15 mouse cellular contexts compared by ENCODE assay signal in the genomic region with DNA sequence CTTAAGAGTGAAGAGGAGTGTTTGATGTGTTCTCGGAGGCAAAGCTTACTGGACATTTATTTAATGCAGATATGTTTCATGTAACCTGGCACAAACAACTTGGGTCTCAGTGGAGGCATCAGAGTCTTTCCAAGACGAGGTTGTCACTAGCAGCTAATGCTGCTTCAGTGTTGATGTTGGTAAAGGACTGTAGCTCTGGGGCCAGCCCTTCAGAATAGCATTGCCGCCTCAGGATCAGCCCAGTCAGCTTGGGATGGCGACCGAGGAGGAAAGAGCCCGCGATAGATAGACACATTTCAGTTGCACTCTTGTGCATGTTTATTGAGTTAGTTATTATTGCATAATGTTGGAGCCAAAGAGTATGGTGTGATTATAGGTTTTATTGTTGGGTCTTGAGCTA.
DNase-seq lines count a peak whose midpoint lies in the region; ATAC-seq lines count a peak whose summit lies in the region.
"Had no signal": no experiment of that assay in that cellular context is flagged by ENCODE, and none has a peak within 500 bp of the region (broad histone marks: within the 10 kb centered on the region; RNA-seq: fewer than 3 reads in every experiment).

No protein-coding gene starts in this region.

- no peak for ATAC-seq in heart, embryonic 12.5 days (ENCODE audit: insufficient number of reproducible peaks, low FRiP score)
- ATAC-seq in lung, embryonic 15.5 days (ENCODE audit: borderline replicate concordance, extremely low read depth, low FRiP score, low TSS enrichment) = no peak; the same call in 1 of the 2 replicates
- no peak for ATAC-seq in hindbrain, embryonic 14.5 days (ENCODE audit: low FRiP score)
- ATAC-seq in neural tube, embryonic 15.5 days (ENCODE audit: low FRiP score) = no peak

- 73% methylated on average over 7 of the region's 7 CpGs for WGBS in heart, embryonic 12.5 days
- WGBS in lung, embryonic 15.5 days = 41% methylated on average over 7 of the region's 7 CpGs
- 69% methylated on average over 7 of the region's 7 CpGs for WGBS in hindbrain, embryonic 14.5 days
- 71% methylated on average over 7 of the region's 7 CpGs for WGBS in neural tube, embryonic 15.5 days

- intact Hi-C loops in left cerebral cortex, postnatal 36 days (cut with DNase I) = no loop called here

- H3K27ac ChIP-seq in heart, embryonic 12.5 days (ENCODE audit: poor library complexity, severe bottlenecking) = peak overlapping the region; percentile 23; the same call in 1 of the 2 replicates
- H3K27ac ChIP-seq in lung, embryonic 15.5 days = peak overlapping the region; percentile 77
- H3K27ac ChIP-seq in hindbrain, embryonic 14.5 days = peak overlapping the region; percentile 76
- peak overlapping the region; percentile 63 for H3K27ac ChIP-seq in neural tube, embryonic 15.5 days (replicated peaks)
- H3K27ac ChIP-seq: liver, embryonic 13.5 days had no signal

- no peak overlapping the region for H3K9ac ChIP-seq in heart, embryonic 12.5 days
- no peak overlapping the region for H3K9ac ChIP-seq in lung, embryonic 15.5 days
- H3K9ac ChIP-seq in hindbrain, embryonic 14.5 days = no peak overlapping the region
- H3K9ac ChIP-seq in neural tube, embryonic 15.5 days (replicated peaks) = no peak overlapping the region
- H3K9ac ChIP-seq: liver, embryonic 13.5 days had no signal

- H3K27me3 ChIP-seq in heart, embryonic 12.5 days (replicated peaks) = no peaks in the 10 kb centered on the region
- H3K27me3 ChIP-seq in lung, embryonic 15.5 days = no peaks in the 10 kb centered on the region
- H3K27me3 ChIP-seq in hindbrain, embryonic 14.5 days (ENCODE audit: control insufficient read depth, insufficient read depth, low read length) = no peaks in the 10 kb centered on the region
- H3K27me3 ChIP-seq in neural tube, embryonic 15.5 days (replicated peaks) = no peaks in the 10 kb centered on the region
- H3K27me3 ChIP-seq: liver, embryonic 13.5 days had no signal

- H3K9me3 ChIP-seq in heart, embryonic 12.5 days (replicated peaks) = 0 out of 2 replicates have a peak, but pooled peaks cover 4% of the 10 kb centered on the region
- H3K9me3 ChIP-seq in lung, embryonic 15.5 days = no peaks in the 10 kb centered on the region
- no peaks in the 10 kb centered on the region for H3K9me3 ChIP-seq in hindbrain, embryonic 14.5 days (ENCODE audit: control insufficient read depth, low read length)
- H3K9me3 ChIP-seq in neural tube, embryonic 15.5 days (replicated peaks) = no peaks in the 10 kb centered on the region
- H3K9me3 ChIP-seq: liver, embryonic 13.5 days had no signal

- no peak overlapping the region for H3K4me3 ChIP-seq in heart, embryonic 12.5 days
- no peak overlapping the region for H3K4me3 ChIP-seq in lung, embryonic 15.5 days
- no peak overlapping the region for H3K4me3 ChIP-seq in hindbrain, embryonic 14.5 days (replicated peaks; ENCODE audit: low read length)
- no peak overlapping the region for H3K4me3 ChIP-seq in neural tube, embryonic 15.5 days (replicated peaks)
- H3K4me3 ChIP-seq: erythroblast, embryonic 14.5 days; liver, embryonic 13.5 days had no signal

- DNase-seq in heart, adult 9 months (ENCODE audit: low spot score in 2 of 2) = no peak
- no peak for DNase-seq in lung, adult 18-20 months
- no peak for DNase-seq in hindbrain, embryonic 14.5 days (ENCODE audit: low spot score)
- no peak for DNase-seq in left cerebral cortex, postnatal 36 days (ENCODE audit: low spot score in 2 of 2)
- no peak for DNase-seq in cerebellum, postnatal 36 days
- DNase-seq: B cell, adult 2 months; cerebellum, postnatal 25 days; kidney, adult 11 months; layer of hippocampus, adult 9-11 months; liver, embryonic 13.5 days; thymus, adult 2 months had no signal

- H3K4me1 ChIP-seq in heart, embryonic 12.5 days (replicated peaks) = peaks cover 59% of the 10 kb centered on the region
- H3K4me1 ChIP-seq in lung, embryonic 15.5 days = peaks cover 55% of the 10 kb centered on the region
- peaks cover 34% of the 10 kb centered on the region for H3K4me1 ChIP-seq in hindbrain, embryonic 14.5 days (replicated peaks; ENCODE audit: control insufficient read depth, insufficient read depth, low read length)
- H3K4me1 ChIP-seq in neural tube, embryonic 15.5 days = peaks cover 34% of the 10 kb centered on the region

- no peaks in the 10 kb centered on the region for H3K36me3 ChIP-seq in heart, embryonic 12.5 days
- no peaks in the 10 kb centered on the region for H3K36me3 ChIP-seq in lung, embryonic 15.5 days
- no peaks in the 10 kb centered on the region for H3K36me3 ChIP-seq in hindbrain, embryonic 14.5 days (replicated peaks; ENCODE audit: control insufficient read depth, insufficient read depth)
- H3K36me3 ChIP-seq in neural tube, embryonic 15.5 days = no peaks in the 10 kb centered on the region
- H3K36me3 ChIP-seq: liver, embryonic 13.5 days had no signal

- H3K4me2 ChIP-seq in heart, embryonic 12.5 days = no peak overlapping the region
- no peak overlapping the region for H3K4me2 ChIP-seq in lung, embryonic 15.5 days
- no peak overlapping the region for H3K4me2 ChIP-seq in hindbrain, embryonic 14.5 days (replicated peaks)
- H3K4me2 ChIP-seq in neural tube, embryonic 15.5 days = no peak overlapping the region
- H3K4me2 ChIP-seq: liver, embryonic 13.5 days had no signal

Comparison
In these comparisons a context has a peak if more than half of its experiments do, and no peak if none do; other contexts are left out.
1. H3K27ac ChIP-seq: peak in every context shown above with its lines; median percentile 77 in lung, embryonic 15.5 days; 76 in hindbrain, embryonic 14.5 days; 63 in neural tube, embryonic 15.5 days; 23 in heart, embryonic 12.5 days.